Mouse (Mus musculus): ENCODE results near the gene Txnrd2. TPM values are rescaled to one million over a fixed set of nuclear protein-coding genes. Genes with fewer than 3 reads are reported as not detected.

Txnrd2 gene
- total RNA-seq, 4 experiments from 2014 or later: 17.2 to 23.5 (median 21.3) TPM

- DNase-seq (ENCODE audit: low spot score in 2 of 2): no peak
Measured at GRCm38 (mm10) chr16:18451486-18452181, 25.4 kb downstream of the Txnrd2 start.

GRCm38 (mm10) chr16:18452361-18452862 lies 26.2 kb downstream of the Txnrd2 start:
- DNase-seq (ENCODE audit: low spot score in 2 of 2): no peak

GRCm38 (mm10) chr16:18453846-18454245 lies 27.7 kb downstream of the Txnrd2 start:
- no peak for DNase-seq (ENCODE audit: low spot score in 2 of 2)

GRCm38 (mm10) chr16:18455407-18455806 lies 29.2 kb downstream of the Txnrd2 start:
- no peak for DNase-seq (ENCODE audit: low spot score in 2 of 2)

GRCm38 (mm10) chr16:18458661-18459060 lies 32.5 kb downstream of the Txnrd2 start:
- DNase-seq (ENCODE audit: low spot score in 2 of 2): no peak

GRCm38 (mm10) chr16:18459335-18459954 lies 33.3 kb downstream of the Txnrd2 start:
- DNase-seq (ENCODE audit: low spot score in 2 of 2): no peak

- DNase-seq (ENCODE audit: low spot score in 2 of 2): no peak
Measured at GRCm38 (mm10) chr16:18459955-18460370, 33.8 kb downstream of the Txnrd2 start.

- DNase-seq (ENCODE audit: low spot score in 2 of 2): no peak
Measured at GRCm38 (mm10) chr16:18460826-18461225, 34.6 kb downstream of the Txnrd2 start.

GRCm38 (mm10) chr16:18462031-18462430 lies 35.8 kb downstream of the Txnrd2 start:
- DNase-seq (ENCODE audit: low spot score in 2 of 2): no peak

GRCm38 (mm10) chr16:18462598-18462997 lies 36.4 kb downstream of the Txnrd2 start:
- no peak for DNase-seq (ENCODE audit: low spot score in 2 of 2)

GRCm38 (mm10) chr16:18464271-18464670 lies 38.1 kb downstream of the Txnrd2 start:
- DNase-seq (ENCODE audit: low spot score in 2 of 2): peak; percentile 25 to 38

- no peak for DNase-seq (ENCODE audit: low spot score in 2 of 2)
Measured at GRCm38 (mm10) chr16:18470829-18471228, 44.6 kb downstream of the Txnrd2 start.

GRCm38 (mm10) chr16:18471381-18471955 lies 45.3 kb downstream of the Txnrd2 start:
- DNase-seq (ENCODE audit: low spot score in 2 of 2): no peak

- no peak for DNase-seq (ENCODE audit: low spot score in 2 of 2)
Measured at GRCm38 (mm10) chr16:18471976-18472375, 45.8 kb downstream of the Txnrd2 start.

- DNase-seq (ENCODE audit: low spot score in 2 of 2): no peak
Measured at GRCm38 (mm10) chr16:18472416-18472815, 46.2 kb downstream of the Txnrd2 start.

- DNase-seq (ENCODE audit: low spot score in 2 of 2): no peak
Measured at GRCm38 (mm10) chr16:18472976-18473375, 46.8 kb downstream of the Txnrd2 start.

GRCm38 (mm10) chr16:18474021-18474420 lies 47.8 kb downstream of the Txnrd2 start:
- DNase-seq (ENCODE audit: low spot score in 2 of 2): no peak

- no peak for DNase-seq (ENCODE audit: low spot score in 2 of 2)
Measured at GRCm38 (mm10) chr16:18477996-18478395, 51.8 kb downstream of the Txnrd2 start.

GRCm38 (mm10) chr16:18479667-18480066 lies 53.5 kb downstream of the Txnrd2 start:
- no peak for DNase-seq (ENCODE audit: low spot score in 2 of 2)

- no peak for DNase-seq (ENCODE audit: low spot score in 2 of 2)
Measured at GRCm38 (mm10) chr16:18480933-18481485, 54.8 kb downstream of the Txnrd2 start.

GRCm38 (mm10) chr16:18482431-18482830 lies 56.2 kb downstream of the Txnrd2 start:
- no peak for DNase-seq (ENCODE audit: low spot score in 2 of 2)

GRCm38 (mm10) chr16:18483839-18484238 lies 57.7 kb downstream of the Txnrd2 start:
- DNase-seq (ENCODE audit: low spot score in 2 of 2): no peak

Data from gastrocnemius, adult 8-10 months (tissue).